Mouse (Mus musculus): Measurements from ENCODE around the gene Oip5.

- no peak for TF ChIP-seq CTCF (IDR thresholded peaks at IDR 0.05; ENCODE audit: extremely low read depth, insufficient read depth, low read length)
- TF ChIP-seq POLR2A (IDR thresholded peaks at IDR 0.05; ENCODE audit: extremely low read depth, insufficient read depth, low read length) = no peak
These were observed 15.8 kb downstream of the Oip5 start for GRCm38 (mm10) chr2:119602488-119602887.

Measured in cortical plate, adult 2 months (tissue).